Mouse (Mus musculus) layer of hippocampus, adult 8-10 months (tissue): ENCODE results near the gene Olfr279. TPM values are rescaled to one million over a fixed set of nuclear protein-coding genes. Genes with fewer than 3 reads are reported as not detected.

Source experiments
- DNase-seq, 2 experiments: peaks; one replicate each; pipeline ENCODE4 v3.0.0; 2022; ENCODE audit warnings: low spot score in 2 of 2
- microRNA-seq, 2 experiments: library from miRNA; unstranded; fragments of <30 nt; microRNA quantifications; one replicate each; pipeline ENCODE4 v1.2.0; 2022
- total RNA-seq, 4 experiments: library from RNA; stranded (reverse); gene quantifications; 2 replicates each; pipeline ENCODE4 v1.2.4; 2022

The Olfr279 gene
- total RNA-seq, 4 experiments from 2014 or later, result not detected

- DNase-seq, result no peak
Observed at GRCm38 (mm10) chr15:98543341-98543740, 51.1 kb downstream of the Olfr279 start.

DNA sequence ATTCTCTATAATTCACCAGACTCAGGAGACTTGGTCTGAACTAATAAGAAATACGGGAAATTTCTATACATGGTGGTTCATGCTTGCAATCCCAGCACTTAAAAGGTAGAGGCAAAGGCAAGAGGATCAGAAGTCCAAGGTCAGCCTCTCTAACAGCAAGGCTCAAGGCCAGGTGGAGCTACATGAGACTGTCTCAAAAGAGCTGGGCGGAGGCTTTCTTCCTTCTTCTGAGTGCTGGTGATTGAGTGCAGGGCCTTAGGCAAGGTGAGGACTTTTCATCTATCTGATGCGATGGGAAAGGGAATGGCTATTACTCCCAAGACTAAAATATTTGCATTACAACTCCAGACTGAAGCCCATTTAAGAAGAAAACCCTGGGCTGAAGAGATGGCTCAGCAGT is 52.9 kb downstream of the Olfr279 start:
- no peak for DNase-seq

- no peak for DNase-seq
Observed at GRCm38 (mm10) chr15:98546843-98547242, 54.6 kb downstream of the Olfr279 start.

Small RNA genes within 50 kb of the gene (microRNA-seq; reads per million reads assigned to microRNA genes)
- 7.3 to 14.4 reads per million in 2 experiments for gene Mir1291

Other genes starting within 250 kb of the Olfr279 start
- gene H1fnt, start 235.1 kb upstream of the Olfr279 start, total RNA-seq, result not detected
- 1 to 10 TPM; 6.5 to 7.7 (median 6.8) TPM for gene Zfp641, start 196.2 kb upstream of the Olfr279 start, total RNA-seq
- gene Olfr285, start 175.0 kb upstream of the Olfr279 start, total RNA-seq, result not detected
- gene Olfr284, start 151.4 kb upstream of the Olfr279 start, total RNA-seq, result not detected
- not detected for gene Olfr283, start 111.5 kb upstream of the Olfr279 start, total RNA-seq
- gene Olfr282, start 61.2 kb upstream of the Olfr279 start, total RNA-seq, result not detected
- not detected for gene Olfr281, start 39.8 kb upstream of the Olfr279 start, total RNA-seq
- gene OR5BS1P, start 22.5 kb upstream of the Olfr279 start, total RNA-seq, result not detected
- not detected for gene Lalba, start 9.7 kb upstream of the Olfr279 start, total RNA-seq
- 10 to 100 TPM; 54.1 to 60.0 (median 57.2) TPM for gene Kansl2, start 41.9 kb downstream of the Olfr279 start, total RNA-seq
- 10 to 100 TPM; 37.3 to 43.8 (median 42.7) TPM for gene Ccnt1, start 78.5 kb downstream of the Olfr279 start, total RNA-seq
- gene 4930415O20Rik, start 78.6 kb downstream of the Olfr279 start, total RNA-seq, result not detected
- 10 to 100 TPM; 47.3 to 58.6 (median 52.2) TPM for gene Adcy6, start 117.7 kb downstream of the Olfr279 start, total RNA-seq
- gene Cacnb3, start 138.4 kb downstream of the Olfr279 start, total RNA-seq, result 100 to 1,000 TPM; 163 to 193 (median 176) TPM
- 10 to 100 TPM; 76.3 to 89.4 (median 85.9) TPM for gene Ddx23, start 170.5 kb downstream of the Olfr279 start, total RNA-seq
- gene Rnd1, start 185.1 kb downstream of the Olfr279 start, total RNA-seq, result 1 to 10 TPM; 6.3 to 8.7 (median 7.3) TPM
- 10 to 100 TPM in 1 of 4 experiments, 1 to 10 TPM in 3; 7.4 to 10.4 (median 8.4) TPM for gene Ccdc65, start 215.8 kb downstream of the Olfr279 start, total RNA-seq
- gene Fkbp11, start 235.8 kb downstream of the Olfr279 start, total RNA-seq, result 1 to 10 TPM; 1.2 to 2.3 (median 1.5) TPM